Mouse (Mus musculus): ENCODE data around the gene Wdr18. TPM values are rescaled to one million over a fixed set of nuclear protein-coding genes. Genes with fewer than 3 reads are reported as not detected.

Gene Wdr18
- polyA plus RNA-seq, 1 experiment from 2014 or later = 101 TPM

- H3K36me3 ChIP-seq (ENCODE audit: insufficient read depth, low read length) = no peaks in the 10 kb centered on the region
- peak overlapping the region; percentile 89 for H3K9ac ChIP-seq (replicated peaks; ENCODE audit: low read length)
- no peaks in the 10 kb centered on the region for H3K9me3 ChIP-seq (ENCODE audit: low read length)
- WGBS = 0% methylated on average over 22 of the region's 22 CpGs
- H3K4me3 ChIP-seq (ENCODE audit: low read length) = peak overlapping the region; percentile 81
- H3K27me3 ChIP-seq (ENCODE audit: insufficient read depth, low read length) = no peaks in the 10 kb centered on the region
- H3K27ac ChIP-seq (ENCODE audit: low read length) = peak overlapping the region; percentile 96
- H3K4me2 ChIP-seq (replicated peaks; ENCODE audit: low read depth, low read length) = peak overlapping the region; percentile 95
- ATAC-seq (ENCODE audit: low FRiP score, low TSS enrichment) = peak; percentile 93
- H3K4me1 ChIP-seq (ENCODE audit: insufficient read depth, low read length) = peaks cover 58% of the 10 kb centered on the region
Measured at GRCm38 (mm10) chr10:79984871-79985270, 24.9 kb downstream of the Wdr18 start.

GRCm38 (mm10) chr10:79985334-79986231, 25.6 kb downstream of the Wdr18 start:
- H3K9me3 ChIP-seq (ENCODE audit: low read length) = no peaks in the 10 kb centered on the region
- peak overlapping the region; percentile 95 for H3K4me2 ChIP-seq (replicated peaks; ENCODE audit: low read depth, low read length)
- WGBS = 2% methylated on average over 35 of the region's 35 CpGs
- peaks cover 59% of the 10 kb centered on the region for H3K4me1 ChIP-seq (ENCODE audit: insufficient read depth, low read length)
- H3K4me3 ChIP-seq (ENCODE audit: low read length) = peak overlapping the region; percentile 81
- H3K36me3 ChIP-seq (ENCODE audit: insufficient read depth, low read length) = no peaks in the 10 kb centered on the region
- H3K27ac ChIP-seq (ENCODE audit: low read length) = peak overlapping the region; percentile 96
- peak overlapping the region; percentile 89 for H3K9ac ChIP-seq (replicated peaks; ENCODE audit: low read length)
- H3K27me3 ChIP-seq (ENCODE audit: insufficient read depth, low read length) = no peaks in the 10 kb centered on the region
- no peak for ATAC-seq (ENCODE audit: low FRiP score, low TSS enrichment)

- WGBS = 41% methylated on average over 6 of the region's 6 CpGs
- peaks cover 57% of the 10 kb centered on the region for H3K4me1 ChIP-seq (ENCODE audit: insufficient read depth, low read length)
- H3K4me3 ChIP-seq (ENCODE audit: low read length) = peak overlapping the region; percentile 81
- H3K36me3 ChIP-seq (ENCODE audit: insufficient read depth, low read length) = peaks cover 7% of the 10 kb centered on the region; the same call in 1 of the 2 replicates
- H3K9ac ChIP-seq (replicated peaks; ENCODE audit: low read length) = peak overlapping the region; percentile 61
- H3K27me3 ChIP-seq (ENCODE audit: insufficient read depth, low read length) = no peaks in the 10 kb centered on the region
- peaks cover 2% of the 10 kb centered on the region; the same call in 1 of the 2 replicates for H3K9me3 ChIP-seq (ENCODE audit: low read length)
- ATAC-seq (ENCODE audit: low FRiP score, low TSS enrichment) = no peak
- peak overlapping the region; percentile 96 for H3K27ac ChIP-seq (ENCODE audit: low read length)
- peak overlapping the region; percentile 95 for H3K4me2 ChIP-seq (replicated peaks; ENCODE audit: low read depth, low read length)
Measured at GRCm38 (mm10) chr10:79986232-79986878, 26.4 kb downstream of the Wdr18 start.

GRCm38 (mm10) chr10:79986963-79987362, 27.0 kb downstream of the Wdr18 start:
- peak overlapping the region; percentile 95; the same call in 1 of the 2 replicates for H3K4me2 ChIP-seq (replicated peaks; ENCODE audit: low read depth, low read length)
- ATAC-seq (ENCODE audit: low FRiP score, low TSS enrichment) = no peak
- 7% methylated on average over 11 of the region's 11 CpGs for WGBS
- peaks cover 54% of the 10 kb centered on the region for H3K4me1 ChIP-seq (ENCODE audit: insufficient read depth, low read length)
- H3K27ac ChIP-seq (ENCODE audit: low read length) = peak overlapping the region; percentile 96
- H3K36me3 ChIP-seq (ENCODE audit: insufficient read depth, low read length) = peaks cover 14% of the 10 kb centered on the region
- H3K9me3 ChIP-seq (ENCODE audit: low read length) = peaks cover 6% of the 10 kb centered on the region; the same call in 1 of the 2 replicates
- H3K4me3 ChIP-seq (ENCODE audit: low read length) = no peak overlapping the region
- no peaks in the 10 kb centered on the region for H3K27me3 ChIP-seq (ENCODE audit: insufficient read depth, low read length)
- H3K9ac ChIP-seq (replicated peaks; ENCODE audit: low read length) = 0 out of 2 replicates have a peak overlapping the region, but pooled peaks have one; percentile 1

GRCm38 (mm10) chr10:79987771-79988505, 28.0 kb downstream of the Wdr18 start:
- Histone ChIP-seq H3K9ac (replicated peaks; ENCODE audit: low read length) (peak overlapping the region; percentile 91), H3K9me3 (ENCODE audit: low read length) (peaks cover 6% of the 10 kb centered on the region; the same call in 1 of the 2 replicates), H3K36me3 (ENCODE audit: insufficient read depth, low read length) (peaks cover 23% of the 10 kb centered on the region), H3K4me3 (ENCODE audit: low read length) (peak overlapping the region; percentile 81), H3K27me3 (ENCODE audit: insufficient read depth, low read length) (no peaks in the 10 kb centered on the region), H3K4me2 (replicated peaks; ENCODE audit: low read depth, low read length) (peak overlapping the region; percentile 74), H3K4me1 (ENCODE audit: insufficient read depth, low read length) (peaks cover 46% of the 10 kb centered on the region), H3K27ac (ENCODE audit: low read length) (peak overlapping the region; percentile 94)
- WGBS = 10% methylated on average over 27 of the region's 27 CpGs
- no peak for ATAC-seq (ENCODE audit: low FRiP score, low TSS enrichment)

- peak within 1 kb of the TSS; percentile 94 for H3K27ac ChIP-seq (ENCODE audit: low read length)
- under 1% methylated on average over 59 of the region's 59 CpGs for WGBS
- peak within 1 kb of the TSS; percentile 74 for H3K4me2 ChIP-seq (replicated peaks; ENCODE audit: low read depth, low read length)
- peak within 1 kb of the TSS; percentile 91 for H3K9ac ChIP-seq (replicated peaks; ENCODE audit: low read length)
- peak; percentile 12; the same call in 1 of the 2 replicates for ATAC-seq (ENCODE audit: low FRiP score, low TSS enrichment)
- peak within 1 kb of the TSS; percentile 81 for H3K4me3 ChIP-seq (ENCODE audit: low read length)
- peaks cover 6% of the 10 kb centered on the region; the same call in 1 of the 2 replicates for H3K9me3 ChIP-seq (ENCODE audit: low read length)
- H3K27me3 ChIP-seq (ENCODE audit: insufficient read depth, low read length) = no peaks in the 10 kb centered on the region
- H3K4me1 ChIP-seq (ENCODE audit: insufficient read depth, low read length) = peaks cover 40% of the 10 kb centered on the region
- peaks cover 30% of the 10 kb centered on the region for H3K36me3 ChIP-seq (ENCODE audit: insufficient read depth, low read length)
Measured at GRCm38 (mm10) chr10:79988506-79989271, 28.7 kb downstream of the Wdr18 start, which contains the start of gene Cnn2. Gene Cnn2 (plus strand): TSS chr10:79988584.

- Histone ChIP-seq H3K9ac (replicated peaks; ENCODE audit: low read length) (peak overlapping the region; percentile 91), H3K4me3 (ENCODE audit: low read length) (peak overlapping the region; percentile 81), H3K27ac (ENCODE audit: low read length) (peak overlapping the region; percentile 94), H3K4me1 (ENCODE audit: insufficient read depth, low read length) (peaks cover 40% of the 10 kb centered on the region), H3K9me3 (ENCODE audit: low read length) (peaks cover 6% of the 10 kb centered on the region; the same call in 1 of the 2 replicates), H3K27me3 (ENCODE audit: insufficient read depth, low read length) (no peaks in the 10 kb centered on the region), H3K4me2 (replicated peaks; ENCODE audit: low read depth, low read length) (peak overlapping the region; percentile 74), H3K36me3 (ENCODE audit: insufficient read depth, low read length) (peaks cover 35% of the 10 kb centered on the region)
- no peak for ATAC-seq (ENCODE audit: low FRiP score, low TSS enrichment)
- whole genome bisulfite sequencing = 31% methylated on average over 8 of the region's 8 CpGs
Measured at GRCm38 (mm10) chr10:79989272-79989786, 29.4 kb downstream of the Wdr18 start.

GRCm38 (mm10) chr10:79989870-79990269, 29.9 kb downstream of the Wdr18 start:
- Histone ChIP-seq H3K27me3 (ENCODE audit: insufficient read depth, low read length) (no peaks in the 10 kb centered on the region), H3K9me3 (ENCODE audit: low read length) (peaks cover 6% of the 10 kb centered on the region; the same call in 1 of the 2 replicates), H3K27ac (ENCODE audit: low read length) (peak overlapping the region; percentile 94), H3K4me1 (ENCODE audit: insufficient read depth, low read length) (peaks cover 40% of the 10 kb centered on the region), H3K36me3 (ENCODE audit: insufficient read depth, low read length) (peaks cover 41% of the 10 kb centered on the region), H3K9ac (replicated peaks; ENCODE audit: low read length) (peak overlapping the region; percentile 91), H3K4me2 (replicated peaks; ENCODE audit: low read depth, low read length) (peak overlapping the region; percentile 74), H3K4me3 (ENCODE audit: low read length) (peak overlapping the region; percentile 81)
- no peak for ATAC-seq (ENCODE audit: low FRiP score, low TSS enrichment)
- WGBS = 9% methylated on average over 15 of the region's 15 CpGs
